Mouse (Mus musculus) liver, adult 2 months (tissue): Measurements from ENCODE around the gene Slc25a51. TPM values are rescaled to one million over a fixed set of nuclear protein-coding genes. Genes with fewer than 3 reads are reported as not detected.

Source experiments
- DNase-seq: peaks from one replicate; pipeline ENCODE4 v3.0.0-alpha.2; 2011; ENCODE audit warnings: low read depth, low spot score; ENCODE audit errors: extremely low read depth
- H3K27ac ChIP-seq: fragments of 200-500 bp; replicated peaks from 2 replicates; pipeline ENCODE4 v1.5.1; 2012; ENCODE audit warnings: low read depth, mild to moderate bottlenecking, control low read depth, inconsistent platforms, low read length; ENCODE audit not compliant: insufficient read depth
- H3K27me3 ChIP-seq: fragments of 200-500 bp; 2 replicates; pipeline ENCODE4 v1.6.1; 2012; ENCODE audit warnings: mild to moderate bottlenecking, moderate library complexity, low read length, inconsistent platforms; ENCODE audit not compliant: control insufficient read depth, insufficient read depth
- H3K36me3 ChIP-seq: fragments of 200-500 bp; 2 replicates; pipeline ENCODE4 v1.6.1; 2012; ENCODE audit warnings: low read length, inconsistent platforms; ENCODE audit not compliant: control insufficient read depth, insufficient read depth
- H3K4me1 ChIP-seq: fragments of 200-500 bp; 2 replicates; pipeline ENCODE4 v1.6.1; 2011; ENCODE audit warnings: low read length; ENCODE audit not compliant: control insufficient read depth, insufficient read depth
- H3K4me3 ChIP-seq: fragments of 200-500 bp; 2 replicates; pipeline ENCODE4 v1.5.1; 2011; ENCODE audit warnings: low read depth, mild to moderate bottlenecking, control low read depth, low read length, moderate library complexity; ENCODE audit not compliant: insufficient read depth
- H3K79me2 ChIP-seq: fragments of 200-500 bp; 2 replicates; pipeline ENCODE4 v1.6.1; 2012; ENCODE audit warnings: inconsistent platforms, mild to moderate bottlenecking, low read length, moderate library complexity; ENCODE audit not compliant: control insufficient read depth, insufficient read depth
- H3K9ac ChIP-seq: fragments of 200-500 bp; 2 replicates; pipeline ENCODE4 v1.6.1; 2012; ENCODE audit warnings: low read depth, mild to moderate bottlenecking, control low read depth, inconsistent platforms, low read length
- CTCF ChIP-seq: fragments of 200-500 bp; IDR thresholded peaks from 2 replicates; pipeline ENCODE4 v1.5.1; 2011; ENCODE audit warnings: low read depth, low read length, control low read depth
- POLR2A ChIP-seq: fragments of 200-500 bp; IDR thresholded peaks from 2 replicates; pipeline ENCODE4 v1.6.1; 2011; ENCODE audit warnings: low read length, control low read depth; ENCODE audit not compliant: insufficient read depth; ENCODE audit errors: extremely low read depth
- WGBS: fragments of 180-500 bp; shearing (Covaris S2); methylation state at CpG from one replicate; pipeline ENCODE4 v1.1.7; 2018; 5-methylcytosine and 5-hydroxymethylcytosine counted together
- polyA plus RNA-seq: library from polyadenylated mRNA; depleted of rRNA; stranded (reverse); fragments of >200 nt; gene quantifications from 2 replicates; pipeline ENCODE4 v1.2.3, GENCODE M21; 2012
- total RNA-seq: library from RNA; depleted of rRNA; stranded (reverse); fragments of >200 nt; gene quantifications from 2 replicates; pipeline ENCODE4 v1.2.3, GENCODE M21; 2014

The Slc25a51 gene
- total and polyA plus RNA-seq, 2 experiments = 47.5 to 52.9 TPM

- Histone ChIP-seq H3K4me1 (peaks cover 5% of the 10 kb centered on the region; the same call in 1 of the 2 replicates), H3K36me3 (peaks cover 38% of the 10 kb centered on the region), H3K79me2 (peaks cover 23% of the 10 kb centered on the region; the same call in 1 of the 2 replicates), H3K27me3 (no peaks in the 10 kb centered on the region), H3K27ac (no peak overlapping the region), H3K4me3 (no peak overlapping the region), H3K9ac (no peak overlapping the region)
- DNase-seq = no peak
- WGBS = 80% methylated on average over 3 of the region's 3 CpGs
- no peak for TF ChIP-seq CTCF
- no peak for TF ChIP-seq POLR2A
These were observed 33.7 kb upstream of the Slc25a51 start for GRCm38 (mm10) chr4:45442237-45442636.

GRCm38 (mm10) chr4:45441778-45442177 lies 33.2 kb upstream of the Slc25a51 start:
- Histone ChIP-seq H3K79me2 (peaks cover 20% of the 10 kb centered on the region; the same call in 1 of the 2 replicates), H3K4me1 (peaks cover 5% of the 10 kb centered on the region; the same call in 1 of the 2 replicates), H3K27me3 (no peaks in the 10 kb centered on the region), H3K36me3 (peaks cover 40% of the 10 kb centered on the region), H3K4me3 (no peak overlapping the region), H3K9ac (no peak overlapping the region), H3K27ac (no peak overlapping the region)
- DNase-seq = no peak
- WGBS = 45% methylated on average over 1 of the region's 1 CpGs
- TF ChIP-seq CTCF (no peak), POLR2A (no peak)

- Histone ChIP-seq H3K36me3 (peaks cover 24% of the 10 kb centered on the region), H3K9ac (no peak overlapping the region), H3K27ac (no peak overlapping the region), H3K4me3 (no peak overlapping the region), H3K4me1 (peaks cover 5% of the 10 kb centered on the region; the same call in 1 of the 2 replicates), H3K79me2 (peaks cover 8% of the 10 kb centered on the region; the same call in 1 of the 2 replicates), H3K27me3 (no peaks in the 10 kb centered on the region)
- 79% methylated on average over 5 of the region's 5 CpGs for WGBS
- TF ChIP-seq CTCF = no peak
- TF ChIP-seq POLR2A = no peak
- no peak for DNase-seq
These were observed 30.7 kb upstream of the Slc25a51 start for GRCm38 (mm10) chr4:45439281-45439680.

GRCm38 (mm10) chr4:45437010-45437409 lies 28.4 kb upstream of the Slc25a51 start:
- TF ChIP-seq CTCF = no peak
- no peak for TF ChIP-seq POLR2A
- no peak overlapping the region for H3K4me3 ChIP-seq
- 90% methylated on average over 3 of the region's 3 CpGs for WGBS

DNA sequence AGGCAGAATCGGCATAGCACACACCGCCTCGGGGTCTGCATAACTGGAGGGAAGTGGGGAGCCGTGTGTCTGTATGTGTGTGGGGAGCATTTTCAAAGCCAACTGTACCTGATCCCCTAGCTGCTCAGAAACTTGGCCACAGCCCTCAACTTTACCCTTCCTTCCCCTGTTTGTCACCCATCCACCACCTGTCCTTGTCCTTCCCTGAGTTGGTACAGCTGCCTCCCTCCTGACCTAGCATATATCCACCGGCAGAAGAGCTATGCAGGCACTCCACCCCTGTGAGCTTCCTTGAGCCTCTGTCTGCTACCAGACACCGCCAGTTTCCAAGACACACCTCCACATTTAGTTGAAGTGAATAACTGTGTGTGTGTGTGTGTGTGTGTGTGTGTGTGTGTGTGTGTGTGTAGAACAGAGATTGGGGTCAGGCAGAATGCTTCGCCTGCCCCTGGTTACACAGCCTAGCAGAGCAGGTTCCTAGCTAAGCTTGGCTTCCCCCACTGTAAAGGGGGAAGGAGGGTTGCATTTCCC lies 27.9 kb upstream of the Slc25a51 start:
- Histone ChIP-seq H3K27me3 (no peaks in the 10 kb centered on the region), H3K27ac (no peak overlapping the region), H3K4me3 (no peak overlapping the region), H3K9ac (no peak overlapping the region), H3K79me2 (peaks cover 9% of the 10 kb centered on the region; the same call in 1 of the 2 replicates), H3K4me1 (no peaks in the 10 kb centered on the region), H3K36me3 (peaks cover 24% of the 10 kb centered on the region)
- DNase-seq = no peak
- TF ChIP-seq POLR2A (no peak), CTCF (no peak)
- 81% methylated on average over 7 of the region's 7 CpGs for whole genome bisulfite sequencing

More at GRCm38 (mm10) chr4:45437010-45437409, 28.4 kb upstream of the Slc25a51 start:
- peaks cover 6% of the 10 kb centered on the region; the same call in 1 of the 2 replicates for H3K79me2 ChIP-seq
- no peak overlapping the region for H3K9ac ChIP-seq
- H3K36me3 ChIP-seq = peaks cover 18% of the 10 kb centered on the region; the same call in 1 of the 2 replicates
- no peak overlapping the region for H3K27ac ChIP-seq
- H3K4me1 ChIP-seq = no peaks in the 10 kb centered on the region
- no peaks in the 10 kb centered on the region for H3K27me3 ChIP-seq
- DNase-seq = no peak

GRCm38 (mm10) chr4:45435899-45436298 lies 27.3 kb upstream of the Slc25a51 start:
- peaks cover 21% of the 10 kb centered on the region for H3K36me3 ChIP-seq
- no peak for TF ChIP-seq POLR2A
- no peak for TF ChIP-seq CTCF
- 85% methylated on average over 2 of the region's 2 CpGs for WGBS
- DNase-seq = no peak
- no peak overlapping the region for H3K9ac ChIP-seq
- H3K27me3 ChIP-seq = no peaks in the 10 kb centered on the region
- no peak overlapping the region for H3K4me3 ChIP-seq
- no peak overlapping the region for H3K27ac ChIP-seq
- peaks cover 4% of the 10 kb centered on the region; the same call in 1 of the 2 replicates for H3K79me2 ChIP-seq
- no peaks in the 10 kb centered on the region for H3K4me1 ChIP-seq
